Mouse (Mus musculus) effector memory CD4-positive, alpha-beta T cell, adult 7 months (primary cell): ENCODE measurements around the gene Exosc3. TPM values are rescaled to one million over a fixed set of nuclear protein-coding genes. Genes with fewer than 3 reads are reported as not detected.

ENCODE experiments used
- polyA plus RNA-seq: library from polyadenylated mRNA; unstranded; fragments of 100-300 nt; shearing (Covaris generic); gene quantifications from one replicate; pipeline ENCODE4 v1.2.1, GENCODE M21; 2017

The Exosc3 gene
- polyA plus RNA-seq, result 93.9 TPM

GRCm38 (mm10) chr4:45342286-45343155 lies at the start of gene Exosc3:
TSS of gene Exosc3 (minus strand) at chr4:45342732.

GRCm38 (mm10) chr4:45341669-45342249 lies 773 bp downstream of the Exosc3 start, which contains the start of gene Dcaf10:
TSS of gene Dcaf10 (plus strand) at chr4:45342101.

GRCm38 (mm10) chr4:45296662-45297564 lies 45.6 kb downstream of the Exosc3 start, which contains the start of gene Trmt10b:
TSS of gene Trmt10b (plus strand) at chr4:45297127.

Other genes with a start within 250 kb of the Exosc3 start
- gene Tomm5, start 234.6 kb downstream of the Exosc3 start, polyA plus RNA-seq, result 73.6 TPM
- gene Frmpd1, start 157.9 kb downstream of the Exosc3 start, polyA plus RNA-seq, result 0.07 TPM
- 10.0 TPM for gene Trmt10b, start 45.6 kb downstream of the Exosc3 start, polyA plus RNA-seq
- 23.7 TPM for gene Dcaf10, start 631 bp downstream of the Exosc3 start, polyA plus RNA-seq
- 36.6 TPM for gene Slc25a51, start 66.0 kb upstream of the Exosc3 start, polyA plus RNA-seq
- gene Shb, start 189.7 kb upstream of the Exosc3 start, polyA plus RNA-seq, result 1.2 TPM